Mouse (Mus musculus) forebrain, embryonic 15.5 days (tissue): ENCODE measurements around the gene Rsbn1l. TPM values are rescaled to one million over a fixed set of nuclear protein-coding genes. Genes with fewer than 3 reads are reported as not detected.
A peak's percentile ranks its signal among the peaks of the same experiment; 100 is the strongest.

Experiments used
- ATAC-seq: fragments of 200-750 bp; cut with Nextera tagmentation; replicated peaks from 2 replicates; pipeline ENCODE4 v1.8.0; 2017; ENCODE audit warnings: mild to moderate bottlenecking, moderate TSS enrichment, moderate library complexity
- H3K27ac ChIP-seq: fragments of 300-500 bp; sonication (generic); replicated peaks from 2 replicates; pipeline ENCODE4 v1.5.1; 2015; ENCODE audit warnings: mild to moderate bottlenecking, inconsistent platforms
- H3K27me3 ChIP-seq: fragments of 300-500 bp; sonication (generic); 2 replicates; pipeline ENCODE4 v1.6.1; 2015; ENCODE audit warnings: inconsistent platforms
- H3K36me3 ChIP-seq: fragments of 300-500 bp; sonication (generic); 2 replicates; pipeline ENCODE4 v1.6.1; 2015; ENCODE audit warnings: mild to moderate bottlenecking, inconsistent platforms
- H3K4me1 ChIP-seq: fragments of 300-500 bp; sonication (generic); 2 replicates; pipeline ENCODE4 v1.6.1; 2015; ENCODE audit warnings: inconsistent platforms
- H3K4me2 ChIP-seq: fragments of 300-500 bp; sonication (generic); replicated peaks from 2 replicates; pipeline ENCODE4 v1.6.1; 2015; ENCODE audit warnings: mild to moderate bottlenecking, inconsistent platforms
- H3K4me3 ChIP-seq: fragments of 300-500 bp; sonication (generic); 2 replicates; pipeline ENCODE4 v1.5.1; 2015; ENCODE audit warnings: mild to moderate bottlenecking, inconsistent platforms
- H3K9ac ChIP-seq: fragments of 300-500 bp; sonication (generic); replicated peaks from 2 replicates; pipeline ENCODE4 v1.6.1; 2015; ENCODE audit warnings: mild to moderate bottlenecking, inconsistent platforms
- H3K9me3 ChIP-seq: fragments of 300-500 bp; sonication (generic); 2 replicates; pipeline ENCODE4 v1.6.1; 2016; ENCODE audit warnings: inconsistent platforms
- WGBS: fragments of 180-500 bp; shearing (Covaris S2); methylation state at CpG from one replicate; pipeline ENCODE4 v1.1.7; 2015; ENCODE audit warnings: mixed read lengths; 5-methylcytosine and 5-hydroxymethylcytosine counted together
- polyA plus RNA-seq: library from polyadenylated mRNA; unstranded; fragments of >200 nt; fragmentation: Nextera tagmentation; extraction: Ambion mirVana; gene quantifications from 2 replicates; pipeline ENCODE4 v1.2.1, GENCODE M21; 2015

The Rsbn1l gene
- polyA plus RNA-seq, 1 experiment from 2014 or later: 5.9 TPM

GRCm38 (mm10) chr5:20925451-20925850 lies 30.7 kb downstream of the Rsbn1l start:
- no peak for ATAC-seq
- no peak overlapping the region for H3K4me3 ChIP-seq
- no peaks in the 10 kb centered on the region for H3K36me3 ChIP-seq
- no peak overlapping the region for H3K4me2 ChIP-seq
- H3K9me3 ChIP-seq: no peaks in the 10 kb centered on the region
- no peak overlapping the region for H3K9ac ChIP-seq
- no peak overlapping the region for H3K27ac ChIP-seq
- no peaks in the 10 kb centered on the region for H3K27me3 ChIP-seq
- peaks cover 4% of the 10 kb centered on the region; the same call in 1 of the 2 replicates for H3K4me1 ChIP-seq
- 73% methylated on average over 3 of the region's 3 CpGs for WGBS

GRCm38 (mm10) chr5:20924608-20925007 lies 31.6 kb downstream of the Rsbn1l start:
- 73% methylated on average over 3 of the region's 3 CpGs for WGBS
- no peak overlapping the region for H3K4me2 ChIP-seq

DNA sequence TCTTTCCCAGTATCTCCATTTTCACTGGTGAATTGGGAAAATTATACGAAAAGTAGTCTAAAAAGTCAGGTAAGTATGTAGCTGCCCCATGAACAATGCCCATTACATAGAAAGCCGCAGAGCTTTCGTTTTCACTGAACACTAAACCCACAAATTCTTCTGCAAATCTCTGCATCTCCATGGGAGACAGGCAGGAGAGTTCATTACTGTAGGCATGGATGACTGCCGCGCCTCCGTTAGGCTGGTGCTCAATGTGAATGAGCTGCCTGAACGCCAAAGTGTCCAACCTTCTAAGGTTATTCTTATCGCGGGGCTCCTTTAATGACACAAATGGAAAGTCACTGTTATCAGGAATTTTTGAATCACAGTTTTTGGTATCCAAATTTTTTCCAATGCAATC lies 36.6 kb downstream of the Rsbn1l start:
- no peak; the same call in 1 of the 2 replicates for ATAC-seq
- no peaks in the 10 kb centered on the region for H3K9me3 ChIP-seq
- H3K4me1 ChIP-seq: peaks cover 8% of the 10 kb centered on the region; the same call in 1 of the 2 replicates
- WGBS: 45% methylated on average over 9 of the region's 9 CpGs
- H3K27ac ChIP-seq: 0 out of 2 replicates have a peak overlapping the region, but pooled peaks have one; percentile 20
- H3K4me3 ChIP-seq: no peak overlapping the region
- no peak overlapping the region for H3K4me2 ChIP-seq
- no peaks in the 10 kb centered on the region for H3K36me3 ChIP-seq
- no peak overlapping the region for H3K9ac ChIP-seq
- no peaks in the 10 kb centered on the region for H3K27me3 ChIP-seq

More at GRCm38 (mm10) chr5:20924608-20925007, 31.6 kb downstream of the Rsbn1l start:
- Histone ChIP-seq H3K4me1 (peaks cover 5% of the 10 kb centered on the region; the same call in 1 of the 2 replicates), H3K4me3 (no peak overlapping the region), H3K27ac (no peak overlapping the region), H3K36me3 (no peaks in the 10 kb centered on the region), H3K27me3 (no peaks in the 10 kb centered on the region), H3K9ac (no peak overlapping the region), H3K9me3 (no peaks in the 10 kb centered on the region)
- no peak for ATAC-seq

- Histone ChIP-seq H3K4me1 (peaks cover 8% of the 10 kb centered on the region; the same call in 1 of the 2 replicates), H3K27me3 (no peaks in the 10 kb centered on the region), H3K9ac (no peak overlapping the region), H3K36me3 (no peaks in the 10 kb centered on the region), H3K27ac (no peak overlapping the region), H3K9me3 (no peaks in the 10 kb centered on the region), H3K4me3 (no peak overlapping the region), H3K4me2 (no peak overlapping the region)
- ATAC-seq: no peak
- WGBS: 91% methylated on average over 4 of the region's 4 CpGs
Observed at GRCm38 (mm10) chr5:20918967-20919366, 37.2 kb downstream of the Rsbn1l start.

GRCm38 (mm10) chr5:20913372-20914275 lies 42.6 kb downstream of the Rsbn1l start:
- Histone ChIP-seq H3K4me3 (no peak overlapping the region), H3K27me3 (no peaks in the 10 kb centered on the region), H3K9ac (no peak overlapping the region), H3K9me3 (no peaks in the 10 kb centered on the region), H3K4me2 (no peak overlapping the region), H3K36me3 (no peaks in the 10 kb centered on the region), H3K4me1 (no peaks in the 10 kb centered on the region), H3K27ac (no peak overlapping the region)
- 76% methylated on average over 11 of the region's 11 CpGs for WGBS
- peak; percentile 57; the same call in 1 of the 2 replicates for ATAC-seq

- H3K9me3 ChIP-seq: no peaks in the 10 kb centered on the region
- H3K9ac ChIP-seq: no peak overlapping the region
- no peak overlapping the region for H3K4me3 ChIP-seq
- H3K36me3 ChIP-seq: peaks cover 10% of the 10 kb centered on the region; the same call in 1 of the 2 replicates
- no peaks in the 10 kb centered on the region for H3K27me3 ChIP-seq
- H3K27ac ChIP-seq: no peak overlapping the region
- ATAC-seq: no peak
- H3K4me2 ChIP-seq: no peak overlapping the region
- no peaks in the 10 kb centered on the region for H3K4me1 ChIP-seq
- WGBS: 81% methylated on average over 2 of the region's 2 CpGs
Observed at GRCm38 (mm10) chr5:20911741-20912140, 44.5 kb downstream of the Rsbn1l start.

- no peak for ATAC-seq
- 94% methylated on average over 7 of the region's 7 CpGs for WGBS
- H3K4me1 ChIP-seq: no peaks in the 10 kb centered on the region
- H3K36me3 ChIP-seq: peaks cover 19% of the 10 kb centered on the region; the same call in 1 of the 2 replicates
- no peak overlapping the region for H3K4me3 ChIP-seq
- no peaks in the 10 kb centered on the region for H3K27me3 ChIP-seq
- H3K4me2 ChIP-seq: no peak overlapping the region
- H3K9me3 ChIP-seq: no peaks in the 10 kb centered on the region
- H3K9ac ChIP-seq: no peak overlapping the region
- H3K27ac ChIP-seq: no peak overlapping the region
Observed at GRCm38 (mm10) chr5:20906191-20906590, 50.0 kb downstream of the Rsbn1l start.

DNA sequence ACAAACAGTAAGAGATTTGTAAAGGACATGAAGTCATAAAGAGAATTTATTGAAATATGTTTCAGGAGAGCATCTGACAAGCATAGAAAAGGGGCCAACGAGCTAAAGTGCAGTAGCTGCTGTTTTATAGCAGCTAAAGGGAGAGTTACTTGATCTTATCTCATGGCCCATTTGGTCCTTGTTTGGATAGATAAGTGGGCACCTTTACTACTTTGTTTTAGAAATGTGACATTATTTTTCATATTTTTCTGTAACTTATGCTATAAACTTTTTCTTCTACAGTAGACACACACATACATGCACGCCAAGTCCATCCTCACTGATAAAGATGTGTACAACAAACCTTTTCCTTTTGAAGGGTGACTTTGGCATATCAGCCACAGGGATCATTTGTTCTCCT lies 50.8 kb downstream of the Rsbn1l start:
- Histone ChIP-seq H3K27me3 (no peaks in the 10 kb centered on the region), H3K36me3 (peaks cover 20% of the 10 kb centered on the region; the same call in 1 of the 2 replicates), H3K4me2 (no peak overlapping the region), H3K4me3 (no peak overlapping the region), H3K9ac (no peak overlapping the region), H3K27ac (no peak overlapping the region), H3K4me1 (no peaks in the 10 kb centered on the region), H3K9me3 (no peaks in the 10 kb centered on the region)
- ATAC-seq: no peak
- 96% methylated on average over 2 of the region's 2 CpGs for WGBS

DNA sequence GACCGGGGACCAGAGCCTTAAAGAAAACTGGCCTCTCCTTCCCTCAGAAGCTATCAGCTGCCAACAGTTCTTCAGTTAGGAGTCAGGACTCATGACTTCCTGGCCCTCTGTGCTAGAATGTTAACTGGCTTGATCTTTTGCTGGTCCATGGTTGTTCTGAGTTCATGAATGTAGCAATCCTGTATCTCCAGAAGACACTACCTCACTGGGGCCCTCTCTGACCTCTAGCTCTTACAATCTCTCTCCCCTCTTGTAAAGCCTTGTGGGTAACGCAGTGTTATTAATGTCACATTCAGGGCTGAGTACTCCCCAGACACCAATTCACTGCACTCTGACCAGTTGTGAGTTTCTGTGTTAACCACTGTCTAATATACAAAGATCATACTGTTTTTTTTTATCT lies 51.6 kb downstream of the Rsbn1l start:
- Histone ChIP-seq H3K4me3 (no peak overlapping the region), H3K27ac (no peak overlapping the region), H3K4me2 (no peak overlapping the region), H3K9ac (no peak overlapping the region), H3K9me3 (no peaks in the 10 kb centered on the region), H3K36me3 (peaks cover 24% of the 10 kb centered on the region; the same call in 1 of the 2 replicates), H3K4me1 (no peaks in the 10 kb centered on the region), H3K27me3 (no peaks in the 10 kb centered on the region)
- 94% methylated on average over 2 of the region's 2 CpGs for WGBS
- no peak for ATAC-seq

GRCm38 (mm10) chr5:20897446-20898167 lies 58.6 kb downstream of the Rsbn1l start:
- 94% methylated on average over 2 of the region's 2 CpGs for WGBS
- Histone ChIP-seq H3K4me2 (no peak overlapping the region), H3K36me3 (peaks cover 28% of the 10 kb centered on the region), H3K4me3 (no peak overlapping the region), H3K27me3 (no peaks in the 10 kb centered on the region), H3K27ac (no peak overlapping the region), H3K4me1 (no peaks in the 10 kb centered on the region), H3K9ac (no peak overlapping the region), H3K9me3 (no peaks in the 10 kb centered on the region)
- no peak for ATAC-seq

DNA sequence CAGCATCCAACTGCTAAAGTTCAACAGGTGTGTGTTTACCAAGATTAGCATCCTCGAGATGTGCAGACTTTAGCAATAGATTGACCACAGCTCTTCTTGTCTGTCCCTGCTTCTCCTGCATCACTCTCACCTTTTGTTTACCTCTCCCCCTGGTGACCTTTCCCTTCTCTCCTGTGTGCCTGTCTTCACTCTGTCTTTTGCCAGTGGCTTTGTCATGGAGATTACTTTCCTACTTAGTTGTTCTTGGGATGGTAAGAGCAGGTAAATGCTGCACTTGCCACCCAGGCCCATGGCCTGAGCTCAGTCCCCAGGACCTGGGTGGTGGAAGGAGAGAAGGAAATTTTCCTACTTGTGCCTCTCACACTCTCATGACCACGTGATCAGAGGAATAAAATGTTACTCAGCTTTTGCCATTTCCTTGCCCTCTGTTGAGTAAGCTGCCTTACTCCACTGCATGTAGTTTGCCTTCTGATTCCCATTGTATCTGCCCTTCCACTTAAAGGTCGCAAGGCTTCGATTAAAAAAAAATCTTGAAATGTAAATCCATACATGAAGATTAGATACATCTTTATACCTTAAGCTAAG lies 72.1 kb downstream of the Rsbn1l start:
- no peak for ATAC-seq
- Histone ChIP-seq H3K4me3 (peak overlapping the region; percentile 94; the same call in 1 of the 2 replicates), H3K27ac (no peak overlapping the region)

More for the DNA sequence above, 72.1 kb downstream of the Rsbn1l start:
- Histone ChIP-seq H3K27me3 (no peaks in the 10 kb centered on the region), H3K4me1 (peaks cover 24% of the 10 kb centered on the region), H3K9ac (no peak overlapping the region), H3K36me3 (no peaks in the 10 kb centered on the region), H3K9me3 (no peaks in the 10 kb centered on the region), H3K4me2 (peak overlapping the region; percentile 57; the same call in 1 of the 2 replicates)
- 83% methylated on average over 4 of the region's 4 CpGs for WGBS
